Mouse (Mus musculus) G1E (cell line): ENCODE results near the gene Cdh3.

Experiments used
- CTCF ChIP-seq: IDR thresholded peaks from 2 replicates; pipeline ENCODE4 v1.5.1; 2012; ENCODE audit warnings: low read depth, low read length, inconsistent platforms, mixed read lengths
- GATA1 ChIP-seq: IDR thresholded peaks from 2 replicates; pipeline ENCODE4 v1.6.1; 2012; ENCODE audit warnings: borderline replicate concordance, low read length, inconsistent platforms, mixed read lengths
- GATA2 ChIP-seq: IDR thresholded peaks from 2 replicates; pipeline ENCODE4 v1.6.1; 2012; ENCODE audit warnings: low read depth, low read length, inconsistent platforms, borderline replicate concordance
- POLR2AphosphoS5 ChIP-seq: IDR thresholded peaks from 2 replicates; pipeline ENCODE4 v1.6.1; 2012; ENCODE audit warnings: low read depth, low read length, inconsistent platforms; ENCODE audit not compliant: insufficient replicate concordance
- TAL1 ChIP-seq: conservative IDR thresholded peaks from 2 replicates; pipeline ENCODE4 v1.6.1; 2012; ENCODE audit warnings: low read depth, low read length, inconsistent platforms, mixed read lengths

GRCm38 (mm10) chr8:106469485-106469884 lies 41.2 kb upstream of the Cdh3 start:
- TF ChIP-seq GATA1 (no peak), CTCF (no peak), GATA2 (no peak), TAL1 (no peak), POLR2AphosphoS5 (no peak)
